Comparison of ENCODE assay signal across 9 mouse cellular contexts in genomic region chr13:12124940-12125540, GRCm38 (mm10). TPM values are rescaled to one million over a fixed set of nuclear protein-coding genes. Genes with fewer than 3 reads are reported as not detected.
DNase-seq lines count a peak whose midpoint lies in the region; ATAC-seq lines count a peak whose summit lies in the region.
"Had no signal": no experiment of that assay in that cellular context is flagged by ENCODE, and none has a peak within 500 bp of the region (broad histone marks: within the 10 kb centered on the region; RNA-seq: fewer than 3 reads in every experiment).

No protein-coding gene starts in this region.

- ATAC-seq in heart, embryonic 16.5 days (replicated peaks; ENCODE audit: extremely low read depth, insufficient read depth, low FRiP score), result no peak
- no peak for ATAC-seq in midbrain, embryonic 13.5 days

- H3K27ac ChIP-seq in heart, embryonic 16.5 days (ENCODE audit: low read length), result peak overlapping the region; percentile 52
- H3K27ac ChIP-seq in midbrain, embryonic 13.5 days, result no peak overlapping the region
- H3K27ac ChIP-seq: macrophage had no signal

- no peak overlapping the region for H3K4me2 ChIP-seq in heart, embryonic 16.5 days (ENCODE audit: low read depth, low read length)
- no peak overlapping the region for H3K4me2 ChIP-seq in midbrain, embryonic 13.5 days (replicated peaks)

- H3K9ac ChIP-seq in heart, embryonic 16.5 days (ENCODE audit: low read length), result no peak overlapping the region
- no peak overlapping the region for H3K9ac ChIP-seq in midbrain, embryonic 13.5 days (replicated peaks)

- H3K9me3 ChIP-seq in heart, embryonic 16.5 days (replicated peaks; ENCODE audit: control insufficient read depth, low read length), result no peaks in the 10 kb centered on the region
- H3K9me3 ChIP-seq in midbrain, embryonic 13.5 days, result no peaks in the 10 kb centered on the region

- DNase-seq in left cerebral cortex, postnatal 14 days (ENCODE audit: low spot score in 2 of 2), result peak; percentile 24 to 42
- no peak for DNase-seq in left cerebral cortex, postnatal 36 days (ENCODE audit: low spot score in 2 of 2)
- peak; percentile 93 for DNase-seq in cerebellum, adult 9-11 months
- peak; percentile 51 for DNase-seq in lung, postnatal 36 days
- no peak for DNase-seq in neural tube, embryonic 10.5 days (ENCODE audit: extremely low spot score, low spot score)
- no peak for DNase-seq in T-cell, adult 2 months (ENCODE audit: low spot score)

- H3K36me3 ChIP-seq in heart, embryonic 16.5 days (ENCODE audit: control insufficient read depth, insufficient read depth), result no peaks in the 10 kb centered on the region
- H3K36me3 ChIP-seq in midbrain, embryonic 13.5 days, result no peaks in the 10 kb centered on the region

- peaks cover 33% of the 10 kb centered on the region for H3K4me1 ChIP-seq in heart, embryonic 16.5 days (ENCODE audit: control insufficient read depth, insufficient read depth, low read length)
- H3K4me1 ChIP-seq in midbrain, embryonic 13.5 days (replicated peaks), result no peaks in the 10 kb centered on the region

- no peaks in the 10 kb centered on the region for H3K27me3 ChIP-seq in heart, embryonic 16.5 days (ENCODE audit: control insufficient read depth, insufficient read depth, low read length)
- no peaks in the 10 kb centered on the region for H3K27me3 ChIP-seq in midbrain, embryonic 13.5 days

- WGBS in heart, embryonic 16.5 days, result 40% methylated on average over 7 of the region's 7 CpGs
- WGBS in midbrain, embryonic 13.5 days, result 79% methylated on average over 7 of the region's 7 CpGs

- intact Hi-C loops in left cerebral cortex, postnatal 14 days (cut with DNase I), result no loop called here
- intact Hi-C loops in left cerebral cortex, postnatal 36 days (cut with DNase I), result no loop called here

- H3K4me3 ChIP-seq in heart, embryonic 16.5 days (ENCODE audit: low read length), result no peak overlapping the region
- no peak overlapping the region for H3K4me3 ChIP-seq in midbrain, embryonic 13.5 days (replicated peaks)

RNA-seq across cellular contexts. Expression of gene Ryr2, which starts 18.3 kb away (rescaled TPM):
- total RNA-seq in left cerebral cortex, postnatal 14 days (2021), result 100 to 1,000 TPM; 142 to 159 TPM
- total RNA-seq in left cerebral cortex, postnatal 36 days (2021), result 100 to 1,000 TPM; 158 to 215 TPM
- polyA plus RNA-seq in heart, embryonic 16.5 days (2015; fragmentation: Nextera tagmentation; extraction: Ambion mirVana), result 31.5 and 33.3 TPM in 2 replicates
- 2.5 and 2.7 TPM in 2 replicates for polyA plus RNA-seq in midbrain, embryonic 13.5 days (2015; fragmentation: Nextera tagmentation; extraction: Ambion mirVana)
- polyA plus RNA-seq: macrophage had no signal

Comparison
In these comparisons a context has a peak if more than half of its experiments do, and no peak if none do; other contexts are left out.
1. DNase-seq: peak in left cerebral cortex, postnatal 14 days (2 of 2), cerebellum, adult 9-11 months (single experiment) and lung, postnatal 36 days (single experiment); none in left cerebral cortex, postnatal 36 days (0 of 2), neural tube, embryonic 10.5 days (single experiment) and T-cell, adult 2 months (single experiment).